Mouse (Mus musculus) heart, embryonic 16.5 days (tissue): ENCODE results near the gene Kat8. TPM values are rescaled to one million over a fixed set of nuclear protein-coding genes. Genes with fewer than 3 reads are reported as not detected.

Source experiments
- ATAC-seq: fragments of 200-750 bp; cut with Nextera tagmentation; replicated peaks from 2 replicates; pipeline ENCODE4 v1.8.0; 2017; ENCODE audit warnings: moderate number of reproducible peaks; ENCODE audit not compliant: insufficient read depth, low FRiP score; ENCODE audit errors: extremely low read depth
- H3K27ac ChIP-seq: fragments of 300-500 bp; sonication (generic); 2 replicates; pipeline ENCODE4 v1.5.1; 2014; ENCODE audit warnings: mild to moderate bottlenecking, low read length, control low read depth, moderate library complexity
- H3K27me3 ChIP-seq: fragments of 300-500 bp; sonication (generic); 2 replicates; pipeline ENCODE4 v1.6.1; 2014; ENCODE audit warnings: low read length, mixed read lengths; ENCODE audit not compliant: control insufficient read depth, insufficient read depth
- H3K36me3 ChIP-seq: fragments of 300-500 bp; sonication (generic); 2 replicates; pipeline ENCODE4 v1.6.1; 2014; ENCODE audit not compliant: control insufficient read depth, insufficient read depth
- H3K4me1 ChIP-seq: fragments of 300-500 bp; sonication (generic); 2 replicates; pipeline ENCODE4 v1.6.1; 2014; ENCODE audit warnings: low read length, mixed read lengths; ENCODE audit not compliant: control insufficient read depth, insufficient read depth
- H3K4me2 ChIP-seq: fragments of 300-500 bp; sonication (generic); 2 replicates; pipeline ENCODE4 v1.6.1; 2014; ENCODE audit warnings: low read depth, mild to moderate bottlenecking, control low read depth, low read length
- H3K4me3 ChIP-seq: fragments of 300-500 bp; sonication (generic); 2 replicates; pipeline ENCODE4 v1.5.1; 2014; ENCODE audit warnings: mild to moderate bottlenecking, control low read depth, low read length
- H3K9ac ChIP-seq: fragments of 300-500 bp; sonication (generic); 2 replicates; pipeline ENCODE4 v1.6.1; 2014; ENCODE audit warnings: low read length, control low read depth
- H3K9me3 ChIP-seq: fragments of 300-500 bp; sonication (generic); replicated peaks from 2 replicates; pipeline ENCODE4 v1.6.1; 2016; ENCODE audit warnings: low read length; ENCODE audit not compliant: control insufficient read depth
- WGBS: fragments of 180-500 bp; shearing (Covaris S2); extraction: QIAGEN DNeasy Blood & Tissue Kit; methylation state at CpG from one replicate; pipeline ENCODE4 v1.1.7; 2014; 5-methylcytosine and 5-hydroxymethylcytosine counted together
- polyA plus RNA-seq: library from polyadenylated mRNA; unstranded; fragments of >200 nt; fragmentation: Nextera tagmentation; extraction: Ambion mirVana; gene quantifications from 2 replicates; pipeline ENCODE4 v1.2.1, GENCODE M21; 2015

Kat8 gene
- polyA plus RNA-seq, 1 experiment from 2014 or later = 30.4 TPM

DNA sequence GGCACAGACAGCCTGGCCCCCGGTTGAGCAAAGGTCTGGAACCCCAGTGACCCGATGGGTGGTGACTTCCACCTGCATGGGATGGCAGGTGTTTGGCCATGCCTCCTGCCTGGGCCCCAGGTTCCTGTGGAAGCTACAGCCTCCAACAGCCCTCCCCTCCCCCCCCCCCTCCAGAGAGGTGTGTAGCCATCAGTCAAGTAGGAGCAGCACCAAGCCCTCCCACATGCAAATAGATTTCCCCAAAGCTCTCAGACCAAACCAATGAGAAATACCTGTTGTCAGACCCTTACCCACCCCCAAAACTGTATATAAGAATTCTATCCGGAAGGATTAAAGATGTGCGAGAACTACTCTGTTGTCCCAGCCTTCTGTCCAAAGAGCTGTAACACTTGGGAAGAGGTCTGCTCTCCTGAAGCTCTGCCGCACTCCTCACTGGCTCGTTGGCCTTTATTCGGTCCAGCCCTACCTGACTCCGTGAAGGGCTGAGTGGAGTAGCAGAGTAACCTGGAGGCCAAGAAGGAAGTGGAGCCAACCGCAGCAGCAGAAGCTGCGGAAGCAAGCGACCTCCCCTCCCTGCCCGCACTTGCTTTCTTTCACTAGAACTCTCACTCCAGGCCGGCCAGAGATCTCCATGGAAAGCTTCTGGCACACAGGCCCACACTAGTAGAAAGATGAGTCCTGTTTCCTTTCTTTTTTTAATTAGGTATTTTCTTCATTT lies 40.7 kb downstream of the Kat8 start:
- WGBS = 33% methylated on average over 13 of the region's 13 CpGs
- H3K27ac ChIP-seq = no peak overlapping the region
- no peak for ATAC-seq
- H3K36me3 ChIP-seq = no peaks in the 10 kb centered on the region
- no peak overlapping the region for H3K9ac ChIP-seq
- no peaks in the 10 kb centered on the region for H3K9me3 ChIP-seq
- no peak overlapping the region for H3K4me3 ChIP-seq
- H3K4me2 ChIP-seq = no peak overlapping the region
- H3K27me3 ChIP-seq = no peaks in the 10 kb centered on the region
- no peaks in the 10 kb centered on the region for H3K4me1 ChIP-seq

DNA sequence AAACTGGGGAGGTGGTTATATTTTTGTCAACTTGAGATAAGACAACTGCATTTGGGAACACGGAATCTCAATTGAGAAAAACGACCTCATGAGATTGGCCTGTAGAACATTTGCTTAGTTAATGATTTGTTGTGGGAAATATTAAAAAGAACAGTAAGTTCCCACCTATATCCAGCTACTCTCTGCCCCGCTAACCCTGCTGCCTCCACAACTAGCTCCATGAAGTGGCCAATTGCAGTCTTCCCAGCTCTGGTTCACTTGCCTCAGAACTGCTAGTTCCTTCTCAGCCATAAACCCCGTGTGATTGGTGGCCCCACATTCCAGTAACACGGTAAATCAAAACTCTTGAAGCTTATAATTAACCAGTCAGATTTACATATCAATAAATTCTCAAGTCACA lies 47.0 kb downstream of the Kat8 start:
- Histone ChIP-seq H3K9me3 (0 out of 2 replicates have a peak, but pooled peaks cover 3% of the 10 kb centered on the region), H3K27ac (no peak overlapping the region), H3K27me3 (no peaks in the 10 kb centered on the region), H3K4me1 (no peaks in the 10 kb centered on the region), H3K9ac (no peak overlapping the region), H3K36me3 (no peaks in the 10 kb centered on the region), H3K4me3 (no peak overlapping the region), H3K4me2 (no peak overlapping the region)
- no peak for ATAC-seq
- 59% methylated on average over 5 of the region's 5 CpGs for WGBS

DNA sequence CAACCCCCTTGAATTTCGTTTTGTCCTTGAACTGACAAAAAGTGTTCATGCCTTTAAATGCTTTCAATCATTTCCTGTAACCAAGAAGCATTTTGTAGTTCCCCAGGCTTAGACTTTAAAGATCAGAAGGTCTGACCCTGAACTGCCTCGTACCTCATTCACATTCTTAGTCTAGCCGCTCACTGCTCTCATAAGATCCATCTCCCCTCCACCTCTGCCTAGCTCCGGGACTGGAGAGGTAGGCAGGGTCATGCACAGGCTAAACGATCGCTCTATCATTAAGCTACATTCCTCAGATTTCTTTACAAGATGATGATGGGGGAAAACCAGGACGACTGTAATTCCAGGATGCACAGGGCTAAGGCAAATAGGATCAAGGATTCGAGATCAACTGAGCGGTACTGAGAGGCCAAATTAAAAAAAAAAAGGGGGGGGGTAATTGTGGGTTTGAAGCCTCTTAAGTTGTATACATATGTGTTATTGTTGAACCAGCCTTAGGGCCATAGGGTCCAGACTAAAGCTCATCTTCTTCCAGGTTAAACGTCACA lies 54.1 kb downstream of the Kat8 start:
- Histone ChIP-seq H3K27me3 (no peaks in the 10 kb centered on the region), H3K36me3 (peaks cover 16% of the 10 kb centered on the region), H3K9ac (peak overlapping the region; percentile 95), H3K27ac (peak overlapping the region; percentile 94), H3K9me3 (no peaks in the 10 kb centered on the region), H3K4me1 (peaks cover 16% of the 10 kb centered on the region), H3K4me2 (peak overlapping the region; percentile 67), H3K4me3 (peak overlapping the region; percentile 85)
- no peak for ATAC-seq
- WGBS = 10% methylated on average over 10 of the region's 10 CpGs

DNA sequence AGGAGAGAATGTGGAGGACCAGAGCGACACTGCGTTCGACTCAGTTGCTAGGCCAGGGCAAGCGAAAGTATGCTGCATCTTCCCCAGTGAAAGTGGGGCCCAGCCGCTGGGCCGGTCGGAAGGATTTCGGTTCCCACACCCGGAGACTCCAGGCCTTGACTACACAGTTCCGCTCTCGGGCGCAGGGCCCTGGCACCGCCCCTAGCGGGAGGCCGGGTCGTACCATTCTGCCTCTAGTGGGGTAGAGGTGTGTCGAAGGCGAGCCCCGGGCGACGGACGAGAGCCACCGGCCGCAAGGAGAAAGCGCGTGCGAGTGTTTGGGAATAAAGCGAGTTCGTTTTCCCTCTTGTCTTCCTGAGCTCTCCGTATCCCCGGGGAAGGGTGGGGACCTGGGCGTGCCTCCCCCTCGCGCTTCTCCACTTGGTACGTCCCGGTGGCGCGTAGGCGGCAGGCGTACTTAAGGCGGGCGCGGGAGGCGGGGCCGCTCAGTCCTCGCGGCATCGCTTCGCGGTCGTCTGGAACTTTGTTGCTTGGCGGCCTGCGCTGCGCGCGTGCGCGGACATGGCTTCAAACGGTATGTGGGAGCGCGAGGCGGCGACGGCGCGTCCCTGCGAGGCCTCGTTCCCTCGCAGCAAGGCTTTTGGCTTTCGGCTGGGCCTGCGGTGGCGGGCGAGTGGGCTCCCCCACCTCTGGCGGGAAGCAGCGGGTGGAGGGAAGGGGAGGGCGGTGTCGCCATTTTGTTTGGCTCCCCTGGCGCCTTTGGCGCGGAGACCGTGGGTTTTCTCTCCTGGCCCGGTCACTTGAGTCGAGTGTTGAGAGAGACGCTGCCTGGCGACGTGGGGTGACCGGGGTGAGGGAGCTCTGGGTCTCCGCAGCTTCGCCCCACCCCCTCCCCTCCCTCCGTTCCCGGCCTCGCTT lies 54.9 kb downstream of the Kat8 start, which contains the start of gene Fus:
Gene Fus, plus strand, starts transcription at position 454 of the 918 bp plus-strand sequence.
- ATAC-seq = peak; percentile 93
- peak within 1 kb of the TSS; percentile 85 for H3K4me3 ChIP-seq
- H3K4me1 ChIP-seq = peaks cover 16% of the 10 kb centered on the region
- H3K9me3 ChIP-seq = no peaks in the 10 kb centered on the region
- peak within 1 kb of the TSS; percentile 95 for H3K9ac ChIP-seq
- WGBS = under 1% methylated on average over 85 of the region's 92 CpGs
- peak within 1 kb of the TSS; percentile 82 for H3K4me2 ChIP-seq
- peak within 1 kb of the TSS; percentile 94 for H3K27ac ChIP-seq
- no peaks in the 10 kb centered on the region for H3K27me3 ChIP-seq
- H3K36me3 ChIP-seq = peaks cover 23% of the 10 kb centered on the region

DNA sequence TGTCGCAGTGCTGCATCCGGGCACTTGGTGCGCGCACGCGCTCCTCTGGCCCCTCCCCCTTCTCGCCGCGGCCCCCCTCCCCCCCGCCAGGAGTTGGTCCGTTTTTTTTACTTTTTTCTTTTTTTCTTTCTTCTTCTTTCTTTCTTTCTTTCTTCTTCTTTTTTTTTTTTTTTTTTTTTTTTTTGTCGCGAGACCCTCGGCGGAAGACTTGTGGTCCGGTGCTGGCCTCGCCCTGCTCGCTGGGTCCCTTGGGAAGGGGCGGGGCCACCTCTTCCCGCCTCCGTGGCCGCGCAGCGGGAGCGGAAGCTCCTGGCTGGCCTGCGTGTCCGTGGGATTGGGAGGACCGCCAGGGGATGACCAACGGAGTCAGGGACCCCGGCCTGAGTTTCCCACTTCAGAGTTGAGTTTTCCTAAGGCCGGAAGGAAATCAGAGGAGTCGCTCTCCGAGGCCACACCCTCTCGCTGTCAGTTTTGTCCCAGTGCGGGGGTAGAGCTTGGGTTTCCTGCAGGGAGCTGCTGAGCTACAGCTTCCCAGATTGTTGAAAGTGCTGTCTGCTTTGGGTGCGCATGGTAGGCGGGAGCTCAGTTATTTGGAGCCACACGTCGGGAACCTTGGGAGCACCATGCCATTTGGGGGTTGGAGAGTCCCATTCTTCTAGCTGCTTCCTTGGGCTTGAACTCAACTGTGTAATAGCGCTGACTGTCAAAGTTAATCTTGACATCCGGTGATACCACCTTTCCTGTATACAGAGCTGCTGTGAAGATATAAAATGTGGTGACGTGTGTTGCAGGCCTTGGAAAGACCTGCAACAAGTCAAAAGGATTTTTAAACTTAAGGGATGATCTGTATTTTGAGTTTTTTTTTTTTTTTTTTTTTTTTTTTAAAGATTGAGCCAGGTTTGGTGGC lies 55.9 kb downstream of the Kat8 start:
- Histone ChIP-seq H3K36me3 (peaks cover 30% of the 10 kb centered on the region), H3K9me3 (no peaks in the 10 kb centered on the region), H3K27me3 (no peaks in the 10 kb centered on the region), H3K4me1 (peaks cover 16% of the 10 kb centered on the region), H3K9ac (peak overlapping the region; percentile 95), H3K4me3 (peak overlapping the region; percentile 85), H3K4me2 (peak overlapping the region; percentile 82), H3K27ac (peak overlapping the region; percentile 94)
- ATAC-seq = peak; percentile 47
- under 1% methylated on average over 40 of the region's 42 CpGs for WGBS

DNA sequence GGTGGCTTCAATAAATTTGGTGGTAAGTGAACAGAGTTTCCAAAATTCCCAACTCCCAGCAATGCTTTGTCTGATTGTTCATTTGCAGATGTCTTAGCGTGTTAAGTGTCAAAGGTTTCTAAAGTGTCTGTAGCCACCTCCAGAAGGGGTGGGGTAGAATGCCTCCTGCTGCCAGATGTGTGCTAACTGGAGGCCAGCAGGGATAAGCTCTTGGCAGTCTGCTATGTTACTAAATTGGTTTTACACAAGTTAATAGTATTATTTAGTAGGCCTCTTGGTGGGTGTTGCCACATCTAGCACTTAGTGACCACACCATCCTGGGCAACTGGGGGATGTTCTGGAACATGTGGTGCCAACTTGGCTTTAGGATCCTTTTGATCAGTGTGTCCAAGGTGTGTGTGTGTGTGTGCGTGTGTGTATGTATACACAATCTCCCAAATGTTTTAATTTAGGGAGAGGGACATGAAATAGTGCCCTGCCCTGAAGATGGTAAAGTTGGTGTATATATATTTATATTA lies 62.2 kb downstream of the Kat8 start:
- H3K9ac ChIP-seq = no peak overlapping the region
- no peaks in the 10 kb centered on the region for H3K9me3 ChIP-seq
- no peak overlapping the region for H3K27ac ChIP-seq
- 82% methylated on average over 2 of the region's 2 CpGs for WGBS
- no peak for ATAC-seq
- peaks cover 13% of the 10 kb centered on the region for H3K4me1 ChIP-seq
- H3K4me3 ChIP-seq = no peak overlapping the region
- no peak overlapping the region for H3K4me2 ChIP-seq
- peaks cover 82% of the 10 kb centered on the region for H3K36me3 ChIP-seq
- H3K27me3 ChIP-seq = no peaks in the 10 kb centered on the region

Other genes with a start within 250 kb of the Kat8 start
- 36.9 and 37.5 TPM in 2 replicates for gene Bcl7c, start 203.6 kb upstream of the Kat8 start, polyA plus RNA-seq
- gene Ctf1, start 199.8 kb upstream of the Kat8 start, polyA plus RNA-seq = 6.2 and 6.6 TPM in 2 replicates
- 0.11 TPM in 2 replicates for gene Ctf2, start 180.3 kb upstream of the Kat8 start, polyA plus RNA-seq
- gene Fbxl19, start 168.0 kb upstream of the Kat8 start, polyA plus RNA-seq = 1.3 and 2.1 TPM in 2 replicates
- gene Orai3, start 142.7 kb upstream of the Kat8 start, polyA plus RNA-seq = 20.3 and 21.4 TPM in 2 replicates
- 10.3 and 12.3 TPM in 2 replicates for gene Setd1a, start 135.8 kb upstream of the Kat8 start, polyA plus RNA-seq
- not detected in 2 replicates for gene Gm49388, start 126.9 kb upstream of the Kat8 start, polyA plus RNA-seq
- 24.5 and 24.9 TPM in 2 replicates for gene Hsd3b7, start 111.9 kb upstream of the Kat8 start, polyA plus RNA-seq
- gene Stx4a, start 88.2 kb upstream of the Kat8 start, polyA plus RNA-seq = 50.3 and 53.7 TPM in 2 replicates
- gene Stx1b, start 88.0 kb upstream of the Kat8 start, polyA plus RNA-seq = 1.0 and 1.3 TPM in 2 replicates
- gene Zfp646, start 36.3 kb upstream of the Kat8 start, polyA plus RNA-seq = 6.8 and 7.4 TPM in 2 replicates
- gene Zfp668, start 35.7 kb upstream of the Kat8 start, polyA plus RNA-seq = 9.1 and 10.4 TPM in 2 replicates
- gene Prss53, start 21.5 kb upstream of the Kat8 start, polyA plus RNA-seq = 1.5 and 1.8 TPM in 2 replicates
- gene Gm21974, start 17.1 kb upstream of the Kat8 start, polyA plus RNA-seq = not detected in 2 replicates
- gene Vkorc1, start 16.9 kb upstream of the Kat8 start, polyA plus RNA-seq = 99.9 and 113 TPM in 2 replicates
- 141 and 149 TPM in 2 replicates for gene Bckdk, start 8.4 kb upstream of the Kat8 start, polyA plus RNA-seq
- gene Prss8, start 17.6 kb downstream of the Kat8 start, polyA plus RNA-seq = 1.6 and 8.3 TPM in 2 replicates
- gene Prss36, start 34.2 kb downstream of the Kat8 start, polyA plus RNA-seq = 8.8 and 9.6 TPM in 2 replicates
- gene Fus, start 54.9 kb downstream of the Kat8 start, polyA plus RNA-seq = 249 and 255 TPM in 2 replicates
- gene Pycard, start 81.4 kb downstream of the Kat8 start, polyA plus RNA-seq = 60.8 and 72.1 TPM in 2 replicates
- 0.84 and 1.0 TPM in 2 replicates for gene Trim72, start 91.4 kb downstream of the Kat8 start, polyA plus RNA-seq
- gene Itgam, start 150.1 kb downstream of the Kat8 start, polyA plus RNA-seq = 0.98 and 1.2 TPM in 2 replicates
- gene Gm49368, start 150.2 kb downstream of the Kat8 start, polyA plus RNA-seq = not detected in 2 replicates
- gene Itgax, start 217.0 kb downstream of the Kat8 start, polyA plus RNA-seq = 0.22 and 0.67 TPM in 2 replicates
- 0.63 and 0.69 TPM in 2 replicates for gene Itgad, start 241.9 kb downstream of the Kat8 start, polyA plus RNA-seq